Mouse (Mus musculus) MEL (cell line): Measurements from ENCODE around the gene Grin3b. TPM values are rescaled to one million over a fixed set of nuclear protein-coding genes. Genes with fewer than 3 reads are reported as not detected.
A peak's percentile ranks its signal among the peaks of the same experiment; 100 is the strongest.

ENCODE experiments used
- DNase-seq: peaks from one replicate; pipeline ENCODE4 v3.0.0; 2011; ENCODE audit warnings: low read depth, low spot score
- H3K27ac ChIP-seq: 2 replicates; pipeline ENCODE4 v1.5.1; 2012; ENCODE audit warnings: low read depth, mild to moderate bottlenecking, control low read depth, low read length, moderate library complexity; ENCODE audit not compliant: control insufficient read depth
- H3K27me3 ChIP-seq, 2 experiments: fragments of 150-350 bp in 1 of 2; sonication (generic) in 1 of 2; 2 replicates each; pipeline ENCODE4 v1.6.1; 2012; ENCODE audit warnings: low read length in 2 of 2, mild to moderate bottlenecking in 2 of 2, improper control_type of control experiment in 1 of 2, moderate library complexity in 1 of 2; ENCODE audit not compliant: insufficient read depth in 2 of 2, control insufficient read depth in 1 of 2
- H3K36me3 ChIP-seq, 2 experiments: 2 replicates each; pipeline ENCODE4 v1.6.1; 2012 to 2014; ENCODE audit warnings: low read length in 2 of 2, improper control_type of control experiment in 1 of 2, inconsistent platforms in 1 of 2, mild to moderate bottlenecking in 1 of 2; ENCODE audit not compliant: insufficient read depth in 2 of 2, control insufficient read depth in 1 of 2
- H3K4me1 ChIP-seq, 2 experiments: fragments of 150-350 bp in 1 of 2; sonication (generic) in 1 of 2; 2 replicates each; pipeline ENCODE4 v1.6.1; 2012; ENCODE audit warnings: low read length in 2 of 2, improper control_type of control experiment in 1 of 2, mild to moderate bottlenecking in 1 of 2; ENCODE audit not compliant: insufficient read depth in 2 of 2, control insufficient read depth in 1 of 2
- H3K4me3 ChIP-seq, 2 experiments: fragments of 150-350 bp in 1 of 2; sonication (generic) in 1 of 2; 2 replicates each; pipeline ENCODE4 v1.5.1; 2012; ENCODE audit warnings: low read depth in 2 of 2, low read length in 2 of 2, mild to moderate bottlenecking in 2 of 2, moderate library complexity in 2 of 2, control low read depth in 1 of 2, improper control_type of control experiment in 1 of 2; ENCODE audit not compliant: control insufficient read depth in 1 of 2, insufficient read depth in 1 of 2
- H3K79me2 ChIP-seq: 2 replicates; pipeline ENCODE4 v1.6.1; 2012; ENCODE audit warnings: mild to moderate bottlenecking, low read length, moderate library complexity; ENCODE audit not compliant: control insufficient read depth, poor library complexity, insufficient read depth
- H3K9ac ChIP-seq: 2 replicates; pipeline ENCODE4 v1.6.1; 2012; ENCODE audit warnings: low read depth, mild to moderate bottlenecking, control low read depth, low read length, moderate library complexity; ENCODE audit not compliant: control insufficient read depth, poor library complexity, severe bottlenecking
- H3K9me3 ChIP-seq: fragments of 150-350 bp; sonication (generic); replicated peaks from 2 replicates; pipeline ENCODE4 v1.6.1; 2012; ENCODE audit warnings: mild to moderate bottlenecking, low read length, improper control_type of control experiment, moderate library complexity; ENCODE audit not compliant: insufficient read depth
- BHLHE40 ChIP-seq: IDR thresholded peaks from 2 replicates; pipeline ENCODE4 v1.6.1; 2012; ENCODE audit warnings: low read depth, mild to moderate bottlenecking, inconsistent platforms, low read length, improper control_type of control experiment, borderline replicate concordance
- CTCF ChIP-seq, 3 experiments: IDR thresholded peaks in 2 of 3; conservative IDR thresholded peaks in 1 of 3; 2 replicates each; pipeline ENCODE4 v1.5.1; 2011 to 2012; ENCODE audit warnings: low read length in 3 of 3, low read depth in 2 of 3, mild to moderate bottlenecking in 2 of 3, improper control_type of control experiment in 1 of 3, inconsistent platforms in 1 of 3, mixed read lengths in 1 of 3, moderate library complexity in 1 of 3; ENCODE audit not compliant: control insufficient read depth in 1 of 3, insufficient read depth in 1 of 3, poor library complexity in 1 of 3, severe bottlenecking in 1 of 3
- ELF1 ChIP-seq: IDR thresholded peaks from 2 replicates; pipeline ENCODE4 v1.6.1; 2014; ENCODE audit warnings: low read depth, mild to moderate bottlenecking, inconsistent platforms, low read length, improper control_type of control experiment, moderate library complexity
- ETS1 ChIP-seq: IDR thresholded peaks from 2 replicates; pipeline ENCODE4 v1.6.1; 2012; ENCODE audit warnings: low read depth, mild to moderate bottlenecking, inconsistent platforms, low read length, improper control_type of control experiment, moderate library complexity
- GABPA ChIP-seq: IDR thresholded peaks from 2 replicates; pipeline ENCODE4 v1.6.1; 2012; ENCODE audit warnings: low read depth, mild to moderate bottlenecking, inconsistent platforms, low read length, improper control_type of control experiment, moderate library complexity
- HCFC1 ChIP-seq: IDR thresholded peaks from 2 replicates; pipeline ENCODE4 v1.6.1; 2012; ENCODE audit warnings: low read depth, mild to moderate bottlenecking, inconsistent platforms, low read length, improper control_type of control experiment, moderate library complexity
- JUND ChIP-seq: IDR thresholded peaks from 2 replicates; pipeline ENCODE4 v1.6.1; 2011; ENCODE audit warnings: low read depth, mild to moderate bottlenecking, improper control_type of control experiment, low read length
- MAFK ChIP-seq: IDR thresholded peaks from 2 replicates; pipeline ENCODE4 v1.6.1; 2011; ENCODE audit warnings: low read depth, mild to moderate bottlenecking, low read length, improper control_type of control experiment, borderline replicate concordance
- MAX ChIP-seq: IDR thresholded peaks from 2 replicates; pipeline ENCODE4 v1.6.1; 2011; ENCODE audit warnings: low read length, improper control_type of control experiment
- MAZ ChIP-seq: IDR thresholded peaks from 2 replicates; pipeline ENCODE4 v1.6.1; 2012; ENCODE audit warnings: low read depth, mild to moderate bottlenecking, inconsistent platforms, low read length, improper control_type of control experiment
- MXI1 ChIP-seq: IDR thresholded peaks from 2 replicates; pipeline ENCODE4 v1.6.1; 2011; ENCODE audit warnings: mild to moderate bottlenecking, low read depth, low read length, improper control_type of control experiment
- MYB ChIP-seq: IDR thresholded peaks from 2 replicates; pipeline ENCODE4 v1.6.1; 2011; ENCODE audit warnings: mild to moderate bottlenecking, low read depth, low read length, improper control_type of control experiment
- MYC ChIP-seq: IDR thresholded peaks from 2 replicates; pipeline ENCODE4 v1.6.1; 2011; ENCODE audit warnings: low read depth, mild to moderate bottlenecking, low read length, improper control_type of control experiment, moderate library complexity
- NRF1 ChIP-seq: IDR thresholded peaks from 2 replicates; pipeline ENCODE4 v1.6.1; 2014; ENCODE audit warnings: low read depth, mild to moderate bottlenecking, inconsistent platforms, low read length, improper control_type of control experiment, moderate library complexity; ENCODE audit not compliant: poor library complexity, insufficient read depth, severe bottlenecking
- POLR2A ChIP-seq, 2 experiments: IDR thresholded peaks; 2 replicates each; pipeline ENCODE4 v1.6.1; 2011 to 2012; ENCODE audit warnings: low read length in 2 of 2, mild to moderate bottlenecking in 2 of 2, control low read depth in 1 of 2, improper control_type of control experiment in 1 of 2, low read depth in 1 of 2, moderate library complexity in 1 of 2; ENCODE audit not compliant: control insufficient read depth in 1 of 2, insufficient read depth in 1 of 2, poor library complexity in 1 of 2
- POLR2AphosphoS2 ChIP-seq: IDR thresholded peaks from 2 replicates; pipeline ENCODE4 v1.6.1; 2011; ENCODE audit warnings: low read length, improper control_type of control experiment
- RAD21 ChIP-seq: IDR thresholded peaks from 2 replicates; pipeline ENCODE4 v1.6.1; 2011; ENCODE audit warnings: mild to moderate bottlenecking, low read depth, low read length, improper control_type of control experiment
- RCOR1 ChIP-seq: IDR thresholded peaks from 2 replicates; pipeline ENCODE4 v1.6.1; 2012; ENCODE audit warnings: low read depth, mild to moderate bottlenecking, inconsistent platforms, low read length, improper control_type of control experiment
- SIN3A ChIP-seq: IDR thresholded peaks from 2 replicates; pipeline ENCODE4 v1.6.1; 2012; ENCODE audit warnings: low read length, improper control_type of control experiment, inconsistent platforms
- SMC3 ChIP-seq: IDR thresholded peaks from 2 replicates; pipeline ENCODE4 v1.6.1; 2011; ENCODE audit warnings: low read depth, low read length, improper control_type of control experiment
- TBP ChIP-seq: IDR thresholded peaks from 2 replicates; pipeline ENCODE4 v1.8.0; 2011; ENCODE audit warnings: low read depth, low read length, improper control_type of control experiment
- TCF12 ChIP-seq: IDR thresholded peaks from 2 replicates; pipeline ENCODE4 v1.6.1; 2014; ENCODE audit warnings: low read depth, mild to moderate bottlenecking, inconsistent platforms, low read length, improper control_type of control experiment, moderate library complexity
- UBTF ChIP-seq: IDR thresholded peaks from 2 replicates; pipeline ENCODE4 v1.6.1; 2012; ENCODE audit warnings: low read depth, mild to moderate bottlenecking, inconsistent platforms, low read length, improper control_type of control experiment, moderate library complexity, borderline replicate concordance; ENCODE audit not compliant: insufficient read depth
- ZC3H11A ChIP-seq: IDR thresholded peaks from 2 replicates; pipeline ENCODE4 v1.6.1; 2012; ENCODE audit warnings: low read depth, mild to moderate bottlenecking, inconsistent platforms, low read length, improper control_type of control experiment
- ZKSCAN1 ChIP-seq: IDR thresholded peaks from 2 replicates; pipeline ENCODE4 v1.6.1; 2012; ENCODE audit warnings: low read depth, mild to moderate bottlenecking, inconsistent platforms, low read length, improper control_type of control experiment, moderate library complexity
- ZNF384 ChIP-seq: IDR thresholded peaks from 2 replicates; pipeline ENCODE4 v1.6.1; 2012; ENCODE audit warnings: low read depth, mild to moderate bottlenecking, inconsistent platforms, low read length, improper control_type of control experiment
- polyA plus RNA-seq, 2 experiments: library from polyadenylated mRNA; stranded (reverse) in 1 of 2; unstranded in 1 of 2; fragments of >175 nt in 1 of 2; fragments of >200 nt in 1 of 2; gene quantifications; 2 replicates each; pipeline versions ENCODE4 v1.2.1 to v1.2.4; 2012; ENCODE audit warnings: low replicate concordance in 2 of 2, low read depth in 1 of 2; ENCODE audit not compliant: insufficient read length in 2 of 2, insufficient read depth in 1 of 2, missing spikeins in 1 of 2
- total RNA-seq: library from RNA; depleted of rRNA; stranded (reverse); fragments of 300-350 nt; gene quantifications from 2 replicates; pipeline ENCODE4 v1.2.3, GENCODE M21; 2012

Grin3b gene
- total and polyA plus RNA-seq, 3 experiments: 0.42 to 1.1 TPM; not detected in 1

- DNase-seq: no peak
- Histone ChIP-seq H3K4me3 (no peak overlapping the region), H3K27ac (no peak overlapping the region), H3K9ac (no peak overlapping the region), H3K79me2 (peaks cover 9% of the 10 kb centered on the region), H3K4me1 (peaks cover 5 to 6% of the 10 kb centered on the region in 2 experiments; a peak in 3 of 4 replicates), H3K27me3 (no peaks in the 10 kb centered on the region), H3K9me3 (no peaks in the 10 kb centered on the region), H3K36me3 (no peaks in the 10 kb centered on the region; a peak in 2 of 4 replicates)
- TF ChIP-seq MYB (no peak), JUND (no peak), POLR2AphosphoS2 (no peak), ETS1 (no peak), BHLHE40 (no peak)
Observed at GRCm38 (mm10) chr10:79921572-79921971, 48.9 kb upstream of the Grin3b start.

- TF ChIP-seq CTCF (IDR thresholded peaks at IDR 0.05 in 2 of 3, conservative IDR thresholded peaks at IDR 0.05 in 1 of 3; ENCODE audit: control insufficient read depth in 1 of 3, insufficient read depth in 1 of 3, low read depth in 2 of 3, low read length in 3 of 3, poor library complexity in 1 of 3, severe bottlenecking in 1 of 3) (peak in 2 of 3 experiments; percentile 99; a peak in 5 of 6 replicates), MXI1 (peak; percentile 88), MAFK (no peak), SMC3 (peak; percentile 100), ZC3H11A (peak; percentile 97), NRF1 (peak; percentile 28; the same call in 1 of the 2 replicates), ELF1 (peak; percentile 51; the same call in 1 of the 2 replicates), ETS1 (peak; percentile 37; the same call in 1 of the 2 replicates), TCF12 (peak; percentile 21; the same call in 1 of the 2 replicates), POLR2A (IDR thresholded peaks at IDR 0.05; ENCODE audit: control insufficient read depth in 1 of 2, insufficient read depth in 1 of 2, low read depth in 1 of 2, low read length in 2 of 2, poor library complexity in 1 of 2) (peak in 1 of 2 experiments; percentile 40; a peak in 1 of 4 replicates), MAZ (0 out of 2 replicates have a peak, but pooled peaks have one; percentile 10), RCOR1 (no peak), ZNF384 (peak; percentile 66), MYB (no peak), HCFC1 (peak; percentile 64), SIN3A (peak; percentile 95), TBP (peak; percentile 48; the same call in 1 of the 2 replicates), GABPA (no peak), UBTF (no peak), MYC (0 out of 2 replicates have a peak, but pooled peaks have one; percentile 28), MAX (no peak), RAD21 (peak; percentile 98), ZKSCAN1 (no peak)
- TF ChIP-seq, all 39 proteins: peak for 16
- H3K27ac ChIP-seq: peak overlapping the region; percentile 76
Observed at GRCm38 (mm10) chr10:79924998-79925784, 45.3 kb upstream of the Grin3b start.

More at GRCm38 (mm10) chr10:79924998-79925784, 45.3 kb upstream of the Grin3b start:
- Histone ChIP-seq H3K36me3 (no peaks in the 10 kb centered on the region; a peak in 1 of 4 replicates), H3K4me3 (peak overlapping the region; percentile 53 to 90; a peak in 3 of 4 replicates), H3K4me1 (peaks cover 0 to 6% of the 10 kb centered on the region in 2 experiments; a peak in 1 of 4 replicates), H3K79me2 (peaks cover 9% of the 10 kb centered on the region), H3K9me3 (no peaks in the 10 kb centered on the region), H3K9ac (peak overlapping the region; percentile 87), H3K27me3 (no peaks in the 10 kb centered on the region)
- DNase-seq: peak; percentile 90
